Mouse (Mus musculus) stomach, embryonic 14.5 days (tissue): ENCODE data around the gene Fhit. TPM values are rescaled to one million over a fixed set of nuclear protein-coding genes. Genes with fewer than 3 reads are reported as not detected.

ENCODE experiments used
- ATAC-seq: fragments of 200-750 bp; cut with Nextera tagmentation; 2 replicates; pipeline ENCODE4 v1.8.0; 2017; ENCODE audit warnings: low read depth, moderate TSS enrichment; ENCODE audit not compliant: insufficient number of reproducible peaks, insufficient read depth, low FRiP score
- H3K27ac ChIP-seq: fragments of 300-500 bp; sonication (generic); 2 replicates; pipeline ENCODE4 v1.5.1; 2014; ENCODE audit warnings: mild to moderate bottlenecking, low read length, moderate library complexity, mixed read lengths
- H3K27me3 ChIP-seq: fragments of 300-500 bp; sonication (generic); 2 replicates; pipeline ENCODE4 v1.6.1; 2014; ENCODE audit warnings: low read length, control low read depth, mixed read lengths; ENCODE audit not compliant: control insufficient read depth, insufficient read depth
- H3K36me3 ChIP-seq: fragments of 300-500 bp; sonication (generic); 2 replicates; pipeline ENCODE4 v1.6.1; 2014; ENCODE audit warnings: mild to moderate bottlenecking, control low read depth, low read length, moderate library complexity, mixed read lengths; ENCODE audit not compliant: control insufficient read depth, insufficient read depth
- H3K4me1 ChIP-seq: fragments of 300-500 bp; sonication (generic); 2 replicates; pipeline ENCODE4 v1.6.1; 2014; ENCODE audit warnings: low read length, control low read depth, mixed read lengths; ENCODE audit not compliant: control insufficient read depth, insufficient read depth
- H3K4me2 ChIP-seq: fragments of 300-500 bp; sonication (generic); replicated peaks from 2 replicates; pipeline ENCODE4 v1.6.1; 2014; ENCODE audit warnings: low read depth, low read length, control low read depth
- H3K4me3 ChIP-seq: fragments of 300-500 bp; sonication (generic); 2 replicates; pipeline ENCODE4 v1.5.1; 2014; ENCODE audit warnings: low read depth, low read length, control low read depth
- H3K9ac ChIP-seq: fragments of 300-500 bp; sonication (generic); replicated peaks from 2 replicates; pipeline ENCODE4 v1.6.1; 2014; ENCODE audit warnings: low read depth, mild to moderate bottlenecking, control low read depth, low read length, moderate library complexity, mixed read lengths
- H3K9me3 ChIP-seq: fragments of 300-500 bp; sonication (generic); 2 replicates; pipeline ENCODE4 v1.6.1; 2016; ENCODE audit warnings: low read depth, low read length, control low read depth; ENCODE audit not compliant: control insufficient read depth
- WGBS: fragments of 180-500 bp; shearing (Covaris S2); extraction: QIAGEN DNeasy Blood & Tissue Kit; methylation state at CpG from one replicate; pipeline ENCODE4 v1.1.7; 2014; 5-methylcytosine and 5-hydroxymethylcytosine counted together
- polyA plus RNA-seq: library from polyadenylated mRNA; unstranded; fragments of >200 nt; fragmentation: Nextera tagmentation; extraction: Ambion mirVana; gene quantifications from 2 replicates; pipeline ENCODE4 v1.2.1, GENCODE M21; 2014

The Fhit gene
- polyA plus RNA-seq, 1 experiment from 2014 or later = 10.3 TPM

GRCm38 (mm10) chr14:10436193-10436592, 725.6 kb downstream of the Fhit start:
- H3K9ac ChIP-seq = no peak overlapping the region
- no peaks in the 10 kb centered on the region for H3K4me1 ChIP-seq
- no peak for ATAC-seq
- no peak overlapping the region for H3K4me3 ChIP-seq
- 75% methylated on average over 1 of the region's 1 CpGs for WGBS
- no peak overlapping the region for H3K4me2 ChIP-seq
- H3K9me3 ChIP-seq = no peaks in the 10 kb centered on the region
- no peaks in the 10 kb centered on the region for H3K27me3 ChIP-seq
- no peaks in the 10 kb centered on the region for H3K36me3 ChIP-seq
- no peak overlapping the region for H3K27ac ChIP-seq

GRCm38 (mm10) chr14:10432502-10432901, 729.3 kb downstream of the Fhit start:
- no peak overlapping the region for H3K27ac ChIP-seq
- 82% methylated on average over 2 of the region's 2 CpGs for WGBS
- H3K36me3 ChIP-seq = no peaks in the 10 kb centered on the region
- H3K9ac ChIP-seq = no peak overlapping the region
- H3K27me3 ChIP-seq = no peaks in the 10 kb centered on the region
- no peak overlapping the region for H3K4me3 ChIP-seq
- H3K9me3 ChIP-seq = no peaks in the 10 kb centered on the region
- H3K4me2 ChIP-seq = no peak overlapping the region
- H3K4me1 ChIP-seq = no peaks in the 10 kb centered on the region
- ATAC-seq = no peak

GRCm38 (mm10) chr14:10430396-10431000, 731.3 kb downstream of the Fhit start:
- ATAC-seq = no peak
- WGBS = 92% methylated on average over 3 of the region's 3 CpGs
- Histone ChIP-seq H3K4me1 (no peaks in the 10 kb centered on the region), H3K27ac (no peak overlapping the region), H3K9me3 (no peaks in the 10 kb centered on the region), H3K36me3 (no peaks in the 10 kb centered on the region), H3K4me2 (no peak overlapping the region), H3K4me3 (no peak overlapping the region), H3K27me3 (no peaks in the 10 kb centered on the region), H3K9ac (no peak overlapping the region)

- H3K4me1 ChIP-seq = no peaks in the 10 kb centered on the region
- no peak overlapping the region for H3K4me2 ChIP-seq
- no peak overlapping the region for H3K4me3 ChIP-seq
- H3K27me3 ChIP-seq = no peaks in the 10 kb centered on the region
- WGBS = 71% methylated on average over 3 of the region's 3 CpGs
- H3K9me3 ChIP-seq = no peaks in the 10 kb centered on the region
- H3K9ac ChIP-seq = no peak overlapping the region
- ATAC-seq = no peak
- no peaks in the 10 kb centered on the region for H3K36me3 ChIP-seq
- H3K27ac ChIP-seq = no peak overlapping the region
Observed at GRCm38 (mm10) chr14:10423499-10423898, 738.3 kb downstream of the Fhit start.

GRCm38 (mm10) chr14:10422261-10422660, 739.6 kb downstream of the Fhit start:
- Histone ChIP-seq H3K4me3 (no peak overlapping the region), H3K27ac (no peak overlapping the region), H3K27me3 (no peaks in the 10 kb centered on the region), H3K36me3 (no peaks in the 10 kb centered on the region), H3K4me2 (no peak overlapping the region), H3K4me1 (no peaks in the 10 kb centered on the region), H3K9ac (no peak overlapping the region), H3K9me3 (no peaks in the 10 kb centered on the region)
- 60% methylated on average over 1 of the region's 1 CpGs for WGBS
- no peak for ATAC-seq

- no peak for ATAC-seq
- 78% methylated on average over 5 of the region's 5 CpGs for WGBS
- H3K27me3 ChIP-seq = no peaks in the 10 kb centered on the region
- H3K36me3 ChIP-seq = no peaks in the 10 kb centered on the region
- H3K4me2 ChIP-seq = no peak overlapping the region
- no peak overlapping the region for H3K27ac ChIP-seq
- H3K4me3 ChIP-seq = no peak overlapping the region
- H3K9me3 ChIP-seq = no peaks in the 10 kb centered on the region
- H3K9ac ChIP-seq = no peak overlapping the region
- H3K4me1 ChIP-seq = no peaks in the 10 kb centered on the region
Observed at GRCm38 (mm10) chr14:10415068-10415467, 746.8 kb downstream of the Fhit start.

- Histone ChIP-seq H3K4me2 (no peak overlapping the region), H3K27me3 (no peaks in the 10 kb centered on the region), H3K9ac (no peak overlapping the region), H3K9me3 (no peaks in the 10 kb centered on the region), H3K4me1 (no peaks in the 10 kb centered on the region), H3K4me3 (no peak overlapping the region), H3K36me3 (no peaks in the 10 kb centered on the region), H3K27ac (no peak overlapping the region)
- ATAC-seq = no peak
- WGBS = 86% methylated on average over 3 of the region's 3 CpGs
Observed at GRCm38 (mm10) chr14:10409306-10409962, 752.4 kb downstream of the Fhit start.

GRCm38 (mm10) chr14:10405346-10405745, 756.5 kb downstream of the Fhit start:
- Histone ChIP-seq H3K4me1 (no peaks in the 10 kb centered on the region), H3K36me3 (no peaks in the 10 kb centered on the region), H3K27ac (no peak overlapping the region), H3K27me3 (no peaks in the 10 kb centered on the region), H3K4me2 (no peak overlapping the region), H3K4me3 (no peak overlapping the region), H3K9ac (no peak overlapping the region), H3K9me3 (no peaks in the 10 kb centered on the region)
- WGBS = 83% methylated on average over 1 of the region's 1 CpGs
- no peak for ATAC-seq
